Mouse (Mus musculus) CH12.LX (cell line): ENCODE data around the gene Ak8. TPM values are rescaled to one million over a fixed set of nuclear protein-coding genes. Genes with fewer than 3 reads are reported as not detected.

Experiments
- DNase-seq: peaks from one replicate; pipeline ENCODE4 v3.0.0-alpha.2; 2013; ENCODE audit errors: extremely low read depth
- H3K27ac ChIP-seq: 2 replicates; pipeline ENCODE4 v1.5.1; 2012; ENCODE audit warnings: low read depth, mild to moderate bottlenecking, control low read depth, moderate library complexity; ENCODE audit not compliant: insufficient read depth
- H3K27me3 ChIP-seq: replicated peaks from 2 replicates; pipeline ENCODE3; 2012; ENCODE audit warnings: inconsistent platforms
- H3K36me3 ChIP-seq, 2 experiments: replicated peaks in 1 of 2; 2 replicates each; pipeline versions ENCODE3 to v1.6.1; 2012; ENCODE audit warnings: inconsistent platforms in 1 of 2, low read length in 1 of 2, mild to moderate bottlenecking in 1 of 2, mixed read lengths in 1 of 2, moderate library complexity in 1 of 2; ENCODE audit not compliant: control insufficient read depth in 1 of 2, insufficient read depth in 1 of 2
- H3K4me1 ChIP-seq, 2 experiments: 2 replicates each; pipeline ENCODE4 v1.6.1; 2012; ENCODE audit warnings: inconsistent platforms in 1 of 2, moderate library complexity in 1 of 2; ENCODE audit not compliant: insufficient read depth in 2 of 2, control insufficient read depth in 1 of 2
- H3K4me2 ChIP-seq: 2 replicates; pipeline ENCODE4 v1.6.1; 2012; ENCODE audit warnings: low read depth, mild to moderate bottlenecking, control low read depth; ENCODE audit not compliant: poor library complexity, insufficient read depth, severe bottlenecking
- H3K4me3 ChIP-seq, 3 experiments: fragments of 150-350 bp in 1 of 3; sonication (generic) in 1 of 3; replicated peaks in 1 of 3; 2 replicates each; pipeline versions ENCODE3 to v1.5.1; 2011 to 2012; ENCODE audit warnings: low read depth in 2 of 3, low read length in 2 of 3, mild to moderate bottlenecking in 2 of 3, moderate library complexity in 2 of 3, control low read depth in 1 of 3, improper control_type of control experiment in 1 of 3, inconsistent platforms in 1 of 3, mixed read lengths in 1 of 3; ENCODE audit not compliant: poor library complexity in 1 of 3
- H3K79me2 ChIP-seq: replicated peaks from 2 replicates; pipeline ENCODE4 v1.6.1; 2012; ENCODE audit warnings: mild to moderate bottlenecking, moderate library complexity; ENCODE audit not compliant: control insufficient read depth, poor library complexity, insufficient read depth, severe bottlenecking; ENCODE audit errors: extremely low read depth
- H3K9ac ChIP-seq: 2 replicates; pipeline ENCODE4 v1.6.1; 2012; ENCODE audit warnings: low read depth, mild to moderate bottlenecking, control low read depth, moderate library complexity; ENCODE audit not compliant: insufficient read depth
- H3K9me3 ChIP-seq: replicated peaks from 2 replicates; pipeline ENCODE3; 2012; ENCODE audit warnings: low read length, inconsistent platforms, mixed read lengths
- BHLHE40 ChIP-seq: IDR thresholded peaks from 2 replicates; pipeline ENCODE4 v1.6.1; 2011; ENCODE audit warnings: mild to moderate bottlenecking, low read depth, low read length, improper control_type of control experiment
- CHD1 ChIP-seq: IDR thresholded peaks from 2 replicates; pipeline ENCODE4 v1.6.1; 2012; ENCODE audit warnings: low read depth, low read length, improper control_type of control experiment, inconsistent platforms
- CHD2 ChIP-seq: IDR thresholded peaks from 2 replicates; pipeline ENCODE4 v1.6.1; 2011; ENCODE audit warnings: low read length, improper control_type of control experiment
- ELF1 ChIP-seq: IDR thresholded peaks from 2 replicates; pipeline ENCODE4 v1.6.1; 2014; ENCODE audit warnings: low read depth, mild to moderate bottlenecking, inconsistent platforms, low read length, improper control_type of control experiment
- EP300 ChIP-seq: IDR thresholded peaks from 2 replicates; pipeline ENCODE4 v1.6.1; 2011; ENCODE audit warnings: low read length, improper control_type of control experiment
- ETS1 ChIP-seq: conservative IDR thresholded peaks from 2 replicates; pipeline ENCODE4 v1.6.1; 2012; ENCODE audit warnings: low read depth, mild to moderate bottlenecking, inconsistent platforms, low read length, improper control_type of control experiment, moderate library complexity
- GABPA ChIP-seq: IDR thresholded peaks from 2 replicates; pipeline ENCODE4 v1.6.1; 2012; ENCODE audit warnings: low read depth, low read length, improper control_type of control experiment, inconsistent platforms; ENCODE audit not compliant: insufficient replicate concordance
- HCFC1 ChIP-seq: IDR thresholded peaks from 2 replicates; pipeline ENCODE4 v1.6.1; 2012; ENCODE audit warnings: low read depth, mild to moderate bottlenecking, inconsistent platforms, low read length, improper control_type of control experiment
- JUN ChIP-seq: IDR thresholded peaks from 2 replicates; pipeline ENCODE4 v1.6.1; 2011; ENCODE audit warnings: low read depth, mild to moderate bottlenecking, low read length, improper control_type of control experiment, moderate library complexity; ENCODE audit not compliant: insufficient read depth
- KAT2A ChIP-seq: IDR thresholded peaks from 2 replicates; pipeline ENCODE4 v1.6.1; 2012; ENCODE audit warnings: low read length, improper control_type of control experiment, inconsistent platforms; ENCODE audit not compliant: insufficient replicate concordance
- MAFK ChIP-seq: IDR thresholded peaks from 2 replicates; pipeline ENCODE4 v1.6.1; 2011; ENCODE audit warnings: low read length, improper control_type of control experiment; ENCODE audit not compliant: insufficient replicate concordance
- MAX ChIP-seq: IDR thresholded peaks from 2 replicates; pipeline ENCODE4 v1.6.1; 2011; ENCODE audit warnings: low read length, improper control_type of control experiment
- MAZ ChIP-seq: IDR thresholded peaks from 2 replicates; pipeline ENCODE4 v1.6.1; 2012; ENCODE audit warnings: low read depth, mild to moderate bottlenecking, inconsistent platforms, low read length, improper control_type of control experiment, moderate library complexity
- NELFE ChIP-seq: IDR thresholded peaks from 2 replicates; pipeline ENCODE4 v1.6.1; 2011; ENCODE audit warnings: low read depth, low read length, improper control_type of control experiment
- PAX5 ChIP-seq: IDR thresholded peaks from 2 replicates; pipeline ENCODE4 v1.6.1; 2012; ENCODE audit warnings: low read length, inconsistent platforms, mixed read lengths
- POLR2A ChIP-seq: IDR thresholded peaks from 2 replicates; pipeline ENCODE4 v1.6.1; 2011; ENCODE audit warnings: low read depth, mild to moderate bottlenecking, improper control_type of control experiment, low read length
- POLR2AphosphoS2 ChIP-seq: IDR thresholded peaks from 2 replicates; pipeline ENCODE4 v1.6.1; 2011; ENCODE audit warnings: low read depth, low read length, improper control_type of control experiment
- RCOR1 ChIP-seq: conservative IDR thresholded peaks from 2 replicates; pipeline ENCODE4 v1.6.1; 2012; ENCODE audit warnings: low read depth, mild to moderate bottlenecking, inconsistent platforms, low read length, improper control_type of control experiment
- UBTF ChIP-seq: IDR thresholded peaks from 2 replicates; pipeline ENCODE4 v1.6.1; 2012; ENCODE audit warnings: low read depth, mild to moderate bottlenecking, inconsistent platforms, low read length, improper control_type of control experiment, moderate library complexity
- USF2 ChIP-seq: conservative IDR thresholded peaks from 2 replicates; pipeline ENCODE4 v1.6.1; 2011; ENCODE audit warnings: low read depth, low read length, improper control_type of control experiment
- ZKSCAN1 ChIP-seq: IDR thresholded peaks from 2 replicates; pipeline ENCODE4 v1.6.1; 2012; ENCODE audit warnings: low read depth, inconsistent platforms, low read length, improper control_type of control experiment, borderline replicate concordance
- ZMIZ1 ChIP-seq: IDR thresholded peaks from 2 replicates; pipeline ENCODE4 v1.6.1; 2012; ENCODE audit warnings: low read depth, mild to moderate bottlenecking, inconsistent platforms, low read length, improper control_type of control experiment
- ZNF384 ChIP-seq: IDR thresholded peaks from 2 replicates; pipeline ENCODE4 v1.6.1; 2012; ENCODE audit warnings: low read depth, low read length, improper control_type of control experiment, inconsistent platforms
- dilution Hi-C: fragments of 300-500 bp; cut with MboI; formaldehyde crosslinking; loops from 2 replicates; pipeline ENCODE4 v1.14.3; 2020; ENCODE audit warnings: low sequenced_read_pairs; ENCODE audit not compliant: extremely low pct_unique_long_range_greater_than_20kb, extremely low pct_ligation_motif_present
- in situ Hi-C: fragments of 300-500 bp; cut with MboI; formaldehyde crosslinking; loops from 3 replicates; pipeline ENCODE4 v1.14.3; 2019; ENCODE audit warnings: low sequenced_read_pairs, low pct_ligation_motif_present, low pct_unique_long_range_greater_than_20kb, mixed read lengths
- polyA plus RNA-seq: library from polyadenylated mRNA; unstranded; fragments of >175 nt; gene quantifications from 2 replicates; pipeline ENCODE4 v1.2.1, GENCODE M21; 2012; ENCODE audit warnings: low read depth; ENCODE audit not compliant: insufficient read length
- total RNA-seq, 2 experiments: library from RNA; depleted of rRNA; stranded (reverse); fragments of 300-350 nt in 1 of 2; fragments of >200 nt in 1 of 2; gene quantifications; 2 replicates each; pipeline ENCODE4 v1.2.3; 2012 to 2014

Ak8 gene
- total and polyA plus RNA-seq, 3 experiments: 0.55 to 4.9 (median 1.1) TPM

DNA sequence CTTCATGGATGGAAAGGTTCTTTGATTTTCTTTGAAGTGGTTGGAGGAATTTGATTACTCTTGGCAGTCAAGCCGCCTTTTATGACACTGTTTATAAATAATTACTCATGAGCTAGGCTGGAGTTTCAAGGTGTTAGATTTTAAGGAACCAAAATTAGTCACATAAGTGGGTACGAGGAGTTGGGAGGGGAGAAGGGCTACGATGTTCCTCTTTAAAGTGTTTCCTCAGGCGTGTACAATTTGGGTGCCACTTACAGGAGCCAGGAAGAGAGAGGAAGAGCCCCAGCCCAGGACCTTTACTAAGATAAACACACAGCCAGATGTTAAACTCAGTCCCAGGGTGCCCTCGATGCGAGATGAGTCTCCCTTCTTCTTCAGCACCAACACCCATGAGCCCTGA, 6.8 kb downstream of the Ak8 start:
- Histone ChIP-seq H3K27me3 (no peaks in the 10 kb centered on the region), H3K79me2 (no peaks in the 10 kb centered on the region), H3K9me3 (no peaks in the 10 kb centered on the region), H3K4me3 (no peak overlapping the region), H3K4me1 (peaks cover 3 to 46% of the 10 kb centered on the region in 2 experiments), H3K36me3 (peaks cover 0 to 29% of the 10 kb centered on the region in 2 experiments), H3K27ac (no peak overlapping the region), H3K9ac (no peak overlapping the region), H3K4me2 (no peak overlapping the region)
- DNase-seq: no peak
- TF ChIP-seq ZNF384: no peak
- no peak for TF ChIP-seq GABPA
- TF ChIP-seq ZMIZ1: no peak
- no peak for TF ChIP-seq ELF1
- no peak for TF ChIP-seq HCFC1
- TF ChIP-seq POLR2A: no peak
- TF ChIP-seq POLR2AphosphoS2: no peak
- no peak for TF ChIP-seq PAX5
- no peak for TF ChIP-seq USF2
- in situ Hi-C loops (no loop called here), dilution Hi-C loops (no loop called here)

DNA sequence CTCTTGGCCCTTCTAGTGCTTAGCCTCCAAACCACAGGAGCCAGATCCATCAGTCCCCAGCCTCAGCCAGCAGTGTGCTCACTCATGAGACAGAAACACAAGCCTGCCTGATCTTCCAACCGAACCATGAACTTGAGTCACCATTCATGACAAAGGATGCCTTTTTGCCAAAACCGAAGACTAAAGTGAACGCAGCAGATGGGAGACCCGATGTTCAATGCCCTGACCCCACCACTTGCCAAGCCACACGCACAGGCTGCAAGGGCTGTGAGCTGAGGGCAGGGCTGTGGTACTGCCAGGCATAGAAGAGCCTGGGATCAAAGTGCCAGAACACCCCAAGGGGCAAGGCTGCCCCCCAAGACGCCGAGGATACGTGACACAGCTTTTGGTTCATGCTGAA, 13.1 kb downstream of the Ak8 start:
- Histone ChIP-seq H3K4me2 (no peak overlapping the region), H3K27me3 (no peaks in the 10 kb centered on the region), H3K4me1 (peaks cover 3 to 34% of the 10 kb centered on the region in 2 experiments), H3K27ac (no peak overlapping the region), H3K9ac (no peak overlapping the region), H3K4me3 (no peak overlapping the region), H3K36me3 (peaks cover 0 to 32% of the 10 kb centered on the region in 2 experiments), H3K79me2 (no peaks in the 10 kb centered on the region), H3K9me3 (no peaks in the 10 kb centered on the region)
- no peak for DNase-seq
- TF ChIP-seq CHD1 (no peak), MAZ (no peak), CHD2 (no peak), ETS1 (no peak), NELFE (no peak), POLR2A (no peak), USF2 (no peak), ZKSCAN1 (no peak), EP300 (no peak), KAT2A (no peak), JUN (no peak), RCOR1 (no peak), PAX5 (no peak), BHLHE40 (no peak), MAX (no peak), UBTF (no peak), GABPA (no peak), MAFK (no peak)
- in situ Hi-C loops (no loop called here), dilution Hi-C loops (no loop called here)
